In genomic region chr14:31138219-31138896, GRCm38 (mm10) we compare ENCODE assay signal across 13 mouse cellular contexts. TPM values are rescaled to one million over a fixed set of nuclear protein-coding genes. Genes with fewer than 3 reads are reported as not detected.
DNase-seq lines count a peak whose midpoint lies in the region; ATAC-seq lines count a peak whose summit lies in the region.
"Had no signal": no experiment of that assay in that cellular context is flagged by ENCODE, and none has a peak within 500 bp of the region (broad histone marks: within the 10 kb centered on the region; RNA-seq: fewer than 3 reads in every experiment).

No protein-coding gene starts in this region.

- H3K9me3 ChIP-seq in hindbrain, embryonic 10.5 days, result 0 out of 2 replicates have a peak, but pooled peaks cover 8% of the 10 kb centered on the region
- no peaks in the 10 kb centered on the region for H3K9me3 ChIP-seq in hindbrain, embryonic 11.5 days (ENCODE audit: control insufficient read depth, low read length)
- H3K9me3 ChIP-seq in midbrain, embryonic 12.5 days, result no peaks in the 10 kb centered on the region
- no peaks in the 10 kb centered on the region for H3K9me3 ChIP-seq in midbrain, embryonic 15.5 days
- H3K9me3 ChIP-seq: neural tube, embryonic 13.5 days had no signal

- peaks cover 100% of the 10 kb centered on the region for H3K36me3 ChIP-seq in hindbrain, embryonic 10.5 days
- peaks cover 50% of the 10 kb centered on the region for H3K36me3 ChIP-seq in hindbrain, embryonic 11.5 days (ENCODE audit: control insufficient read depth, insufficient read depth, low read length)
- H3K36me3 ChIP-seq in midbrain, embryonic 12.5 days, result peaks cover 95% of the 10 kb centered on the region
- H3K36me3 ChIP-seq in midbrain, embryonic 15.5 days (replicated peaks), result peaks cover 8% of the 10 kb centered on the region; the same call in 1 of the 2 replicates

- peaks cover 24% of the 10 kb centered on the region for H3K4me1 ChIP-seq in hindbrain, embryonic 10.5 days (replicated peaks)
- H3K4me1 ChIP-seq in hindbrain, embryonic 11.5 days (replicated peaks; ENCODE audit: control insufficient read depth, insufficient read depth, low read length), result no peaks in the 10 kb centered on the region; the same call in 1 of the 2 replicates
- H3K4me1 ChIP-seq in midbrain, embryonic 12.5 days, result peaks cover 10% of the 10 kb centered on the region
- peaks cover 12% of the 10 kb centered on the region for H3K4me1 ChIP-seq in midbrain, embryonic 15.5 days

- H3K27ac ChIP-seq in hindbrain, embryonic 10.5 days, result peak overlapping the region; percentile 29; the same call in 1 of the 2 replicates
- no peak overlapping the region for H3K27ac ChIP-seq in hindbrain, embryonic 11.5 days (ENCODE audit: low read depth, low read length)
- 0 out of 2 replicates have a peak overlapping the region, but pooled peaks have one; percentile 15 for H3K27ac ChIP-seq in midbrain, embryonic 12.5 days (replicated peaks)
- no peak overlapping the region for H3K27ac ChIP-seq in midbrain, embryonic 15.5 days
- H3K27ac ChIP-seq: neural tube, embryonic 13.5 days had no signal

- H3K4me2 ChIP-seq in hindbrain, embryonic 11.5 days (replicated peaks; ENCODE audit: low read depth, low read length), result no peak overlapping the region
- no peak overlapping the region for H3K4me2 ChIP-seq in midbrain, embryonic 12.5 days (replicated peaks)
- H3K4me2 ChIP-seq in midbrain, embryonic 15.5 days, result no peak overlapping the region
- H3K4me2 ChIP-seq: lung, embryonic 14.5 days; midbrain, embryonic 11.5 days; neural tube, embryonic 13.5 days had no signal

- ATAC-seq in hindbrain, embryonic 11.5 days (ENCODE audit: low FRiP score), result no peak
- ATAC-seq in midbrain, embryonic 12.5 days (ENCODE audit: low FRiP score, low read depth), result no peak
- ATAC-seq in midbrain, embryonic 15.5 days (replicated peaks), result no peak

- no peak overlapping the region for H3K4me3 ChIP-seq in hindbrain, embryonic 10.5 days
- no peak overlapping the region for H3K4me3 ChIP-seq in hindbrain, embryonic 11.5 days (ENCODE audit: low read depth, low read length)
- no peak overlapping the region for H3K4me3 ChIP-seq in midbrain, embryonic 12.5 days
- no peak overlapping the region for H3K4me3 ChIP-seq in midbrain, embryonic 15.5 days
- H3K4me3 ChIP-seq: erythroblast, embryonic 14.5 days; neural tube, embryonic 13.5 days had no signal

- WGBS in hindbrain, embryonic 10.5 days, result 90% methylated on average over 33 of the region's 35 CpGs
- WGBS in hindbrain, embryonic 11.5 days, result 86% methylated on average over 22 of the region's 35 CpGs
- WGBS in midbrain, embryonic 12.5 days, result 87% methylated on average over 23 of the region's 35 CpGs
- WGBS in midbrain, embryonic 15.5 days, result 87% methylated on average over 30 of the region's 35 CpGs

- no peak overlapping the region for H3K9ac ChIP-seq in hindbrain, embryonic 11.5 days (ENCODE audit: low read depth, low read length)
- no peak overlapping the region for H3K9ac ChIP-seq in midbrain, embryonic 12.5 days (replicated peaks)
- no peak overlapping the region for H3K9ac ChIP-seq in midbrain, embryonic 15.5 days
- H3K9ac ChIP-seq: lung, embryonic 14.5 days; neural tube, embryonic 13.5 days had no signal

- DNase-seq in cerebellum, adult 18-20 months, result peak; percentile 43 to 51
- DNase-seq in cerebellum, adult 8-10 months, result no peak
- DNase-seq in hindbrain, embryonic 10.5 days (ENCODE audit: low spot score), result no peak
- no peak for DNase-seq in hindbrain, embryonic 11.5 days (ENCODE audit: low spot score)
- DNase-seq in cerebellum, postnatal 10 days, result peak; percentile 41 to 45
- no peak for DNase-seq in frontal cortex, postnatal 14 days (ENCODE audit: low spot score in 2 of 2)
- DNase-seq: gastrocnemius, postnatal 14 days had no signal

- no peaks in the 10 kb centered on the region for H3K27me3 ChIP-seq in hindbrain, embryonic 10.5 days (ENCODE audit: insufficient read depth, poor library complexity, severe bottlenecking)
- no peaks in the 10 kb centered on the region for H3K27me3 ChIP-seq in hindbrain, embryonic 11.5 days (ENCODE audit: control insufficient read depth, insufficient read depth, low read length)
- no peaks in the 10 kb centered on the region for H3K27me3 ChIP-seq in midbrain, embryonic 12.5 days
- H3K27me3 ChIP-seq in midbrain, embryonic 15.5 days (replicated peaks), result no peaks in the 10 kb centered on the region
- H3K27me3 ChIP-seq: neural tube, embryonic 13.5 days had no signal

RNA-seq across cellular contexts. Expression of gene Nt5dc2, which starts 7.5 kb away (rescaled TPM):
- polyA plus RNA-seq in hindbrain, embryonic 10.5 days (2016; fragmentation: Nextera tagmentation; extraction: Ambion mirVana), result 610 and 619 TPM in 2 replicates
- polyA plus RNA-seq in hindbrain, embryonic 11.5 days (2014; fragmentation: Nextera tagmentation; extraction: Ambion mirVana), result 458 and 483 TPM in 2 replicates
- 446 and 464 TPM in 2 replicates for polyA plus RNA-seq in midbrain, embryonic 12.5 days (2016; fragmentation: Nextera tagmentation; extraction: Ambion mirVana)
- 247 and 295 TPM in 2 replicates for polyA plus RNA-seq in midbrain, embryonic 15.5 days (2015; fragmentation: Nextera tagmentation; extraction: Ambion mirVana)

RNA-seq across cellular contexts. Expression of gene Smim4, which starts 9.6 kb away (rescaled TPM):
- polyA plus RNA-seq in hindbrain, embryonic 10.5 days (2016; fragmentation: Nextera tagmentation; extraction: Ambion mirVana), result 67.8 and 74.2 TPM in 2 replicates
- polyA plus RNA-seq in hindbrain, embryonic 11.5 days (2014; fragmentation: Nextera tagmentation; extraction: Ambion mirVana), result 58.7 and 65.0 TPM in 2 replicates
- 61.1 and 62.3 TPM in 2 replicates for polyA plus RNA-seq in midbrain, embryonic 12.5 days (2016; fragmentation: Nextera tagmentation; extraction: Ambion mirVana)
- polyA plus RNA-seq in midbrain, embryonic 15.5 days (2015; fragmentation: Nextera tagmentation; extraction: Ambion mirVana), result 51.1 and 51.3 TPM in 2 replicates

RNA-seq across cellular contexts. Expression of gene Stab1, which starts 30.1 kb away (rescaled TPM):
- polyA plus RNA-seq in hindbrain, embryonic 10.5 days (2016; fragmentation: Nextera tagmentation; extraction: Ambion mirVana), result 23.0 and 25.7 TPM in 2 replicates
- 23.5 and 25.5 TPM in 2 replicates for polyA plus RNA-seq in hindbrain, embryonic 11.5 days (2014; fragmentation: Nextera tagmentation; extraction: Ambion mirVana)
- polyA plus RNA-seq in midbrain, embryonic 12.5 days (2016; fragmentation: Nextera tagmentation; extraction: Ambion mirVana), result 39.7 and 40.3 TPM in 2 replicates
- polyA plus RNA-seq in midbrain, embryonic 15.5 days (2015; fragmentation: Nextera tagmentation; extraction: Ambion mirVana), result 22.8 TPM in 2 replicates

Comparison
In these comparisons a context has a peak if more than half of its experiments do, and no peak if none do; other contexts are left out.
1. DNase-seq: peak in cerebellum, adult 18-20 months (2 of 2) and cerebellum, postnatal 10 days (2 of 2); none in cerebellum, adult 8-10 months (single experiment), hindbrain, embryonic 10.5 days (single experiment), hindbrain, embryonic 11.5 days (single experiment) and frontal cortex, postnatal 14 days (0 of 2).
2. H3K27ac ChIP-seq: peak in hindbrain, embryonic 10.5 days (single experiment) and midbrain, embryonic 12.5 days (single experiment); none in hindbrain, embryonic 11.5 days (single experiment) and midbrain, embryonic 15.5 days (single experiment).